In the genomic region with DNA sequence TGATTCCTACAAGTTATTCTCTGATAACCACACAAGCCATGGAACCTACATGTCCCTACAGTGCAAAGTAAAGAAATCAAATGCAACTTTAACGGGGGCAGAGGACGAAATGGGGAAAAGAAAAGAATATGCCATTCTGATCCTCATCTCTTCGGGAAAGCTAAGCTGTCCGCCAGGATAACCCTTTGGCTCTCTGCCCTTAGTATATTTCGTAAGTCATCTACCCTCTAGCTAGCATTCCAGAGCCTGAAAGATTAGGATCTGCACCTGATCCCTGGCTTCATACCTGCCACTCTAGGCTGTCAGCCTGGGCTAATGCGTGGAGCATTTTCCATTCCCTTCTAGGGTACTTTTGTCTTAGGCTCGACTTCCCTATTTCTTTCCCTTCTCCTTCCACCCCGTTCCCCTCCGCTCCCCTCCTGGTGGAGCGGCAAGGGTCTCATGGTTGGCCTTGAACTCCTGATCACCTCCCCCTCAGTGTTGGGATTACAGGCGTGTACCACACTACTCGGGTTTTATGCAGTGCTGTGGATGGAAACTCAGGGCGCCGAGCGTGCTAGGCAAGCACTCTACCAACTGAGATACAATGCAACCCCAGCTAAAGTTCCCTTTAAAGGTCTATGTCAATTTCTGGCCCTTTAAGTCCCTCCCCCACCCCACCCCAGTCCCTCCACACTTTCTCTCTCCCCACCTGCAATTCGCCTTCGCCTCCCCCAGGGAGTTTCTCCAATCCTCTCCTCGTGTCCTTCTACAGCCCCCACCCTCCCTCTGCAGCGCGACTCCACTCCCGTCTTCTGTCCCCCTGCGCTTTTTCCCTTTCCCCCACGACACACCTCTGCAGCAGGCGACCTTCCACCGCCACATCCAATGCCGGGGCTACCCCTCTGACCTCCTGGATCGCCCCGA, we compare ENCODE assay signal across 7 mouse cellular contexts. TPM values are rescaled to one million over a fixed set of nuclear protein-coding genes. Genes with fewer than 3 reads are reported as not detected.
DNase-seq lines count a peak whose midpoint lies in the region; ATAC-seq and TF ChIP-seq lines count a peak whose summit lies in the region.

No protein-coding gene starts in this region.

- peak overlapping the region; percentile 58 for H3K9ac ChIP-seq in lung, embryonic 14.5 days
- peak overlapping the region; percentile 69 for H3K9ac ChIP-seq in heart, embryonic 15.5 days
- H3K9ac ChIP-seq in limb, embryonic 13.5 days: peak overlapping the region; percentile 80

- H3K27ac ChIP-seq in lung, embryonic 14.5 days (ENCODE audit: low read depth): no peak overlapping the region
- peak overlapping the region; percentile 74 for H3K27ac ChIP-seq in heart, embryonic 15.5 days
- no peak overlapping the region for H3K27ac ChIP-seq in limb, embryonic 13.5 days

- no peaks in the 10 kb centered on the region for H3K9me3 ChIP-seq in lung, embryonic 14.5 days (ENCODE audit: low read depth, low read length)
- H3K9me3 ChIP-seq in heart, embryonic 15.5 days (replicated peaks): no peaks in the 10 kb centered on the region
- H3K9me3 ChIP-seq in limb, embryonic 13.5 days: no peaks in the 10 kb centered on the region

- H3K4me1 ChIP-seq in lung, embryonic 14.5 days (ENCODE audit: insufficient read depth): peaks cover 7% of the 10 kb centered on the region; the same call in 1 of the 2 replicates
- peaks cover 16% of the 10 kb centered on the region for H3K4me1 ChIP-seq in heart, embryonic 15.5 days (replicated peaks)
- peaks cover 16% of the 10 kb centered on the region for H3K4me1 ChIP-seq in limb, embryonic 13.5 days

- ATAC-seq in lung, embryonic 14.5 days (ENCODE audit: insufficient read depth): peak; percentile 4; the same call in 1 of the 2 replicates
- peak; percentile 7; the same call in 1 of the 2 replicates for ATAC-seq in heart, embryonic 15.5 days (replicated peaks; ENCODE audit: insufficient number of reproducible peaks, insufficient read depth, low FRiP score, low read depth)
- no peak for ATAC-seq in limb, embryonic 13.5 days (ENCODE audit: low FRiP score, low read depth)

- DNase-seq in lung, embryonic 14.5 days: peak; percentile 56
- DNase-seq in lung, postnatal 4 days: no peak
- peak; percentile 60 for DNase-seq in brain, adult 2 months (ENCODE audit: low read depth, low spot score)
- peak; percentile 22 for DNase-seq in neural tube, embryonic 10.5 days (ENCODE audit: extremely low spot score, low spot score)
- no peak for DNase-seq in urinary bladder, postnatal 4 days (ENCODE audit: low spot score in 2 of 2)

- H3K4me3 ChIP-seq in lung, embryonic 14.5 days (ENCODE audit: low read depth, low read length): peak overlapping the region; percentile 67
- peak overlapping the region; percentile 68 for H3K4me3 ChIP-seq in heart, embryonic 15.5 days
- peak overlapping the region; percentile 72 for H3K4me3 ChIP-seq in limb, embryonic 13.5 days

- WGBS in lung, embryonic 14.5 days: 7% methylated on average over 28 of the region's 28 CpGs
- 8% methylated on average over 28 of the region's 28 CpGs for WGBS in heart, embryonic 15.5 days
- 14% methylated on average over 28 of the region's 28 CpGs for WGBS in limb, embryonic 13.5 days

- H3K4me2 ChIP-seq in lung, embryonic 14.5 days: peak overlapping the region; percentile 96
- peak overlapping the region; percentile 88 for H3K4me2 ChIP-seq in heart, embryonic 15.5 days
- H3K4me2 ChIP-seq in limb, embryonic 13.5 days (replicated peaks): peak overlapping the region; percentile 93

- H3K36me3 ChIP-seq in lung, embryonic 14.5 days (ENCODE audit: insufficient read depth): 0 out of 2 replicates have a peak, but pooled peaks cover 3% of the 10 kb centered on the region
- no peaks in the 10 kb centered on the region; the same call in 1 of the 2 replicates for H3K36me3 ChIP-seq in heart, embryonic 15.5 days
- H3K36me3 ChIP-seq in limb, embryonic 13.5 days: peaks cover 12% of the 10 kb centered on the region; the same call in 1 of the 2 replicates

- no peak for TF ChIP-seq CTCF in lung, embryonic 14.5 days (IDR thresholded peaks at IDR 0.05; ENCODE audit: low read depth)

- no peaks in the 10 kb centered on the region for H3K27me3 ChIP-seq in lung, embryonic 14.5 days (ENCODE audit: insufficient read depth, low read length)
- no peaks in the 10 kb centered on the region for H3K27me3 ChIP-seq in heart, embryonic 15.5 days
- H3K27me3 ChIP-seq in limb, embryonic 13.5 days: no peaks in the 10 kb centered on the region

RNA-seq across cellular contexts. Expression of a gene that starts 0.9 kb away (rescaled TPM):
- 10.9 and 12.2 TPM in 2 replicates for polyA plus RNA-seq in lung, embryonic 14.5 days (2014; fragmentation: Nextera tagmentation; extraction: Ambion mirVana)
- 19.3 and 21.7 TPM in 2 replicates for polyA plus RNA-seq in heart, embryonic 15.5 days (2015; fragmentation: Nextera tagmentation; extraction: Ambion mirVana)
- 19.4 and 19.7 TPM in 2 replicates for polyA plus RNA-seq in limb, embryonic 13.5 days (2015; fragmentation: Nextera tagmentation; extraction: Ambion mirVana)

RNA-seq across cellular contexts. Expression of a gene that starts 38.1 kb away (rescaled TPM):
- polyA plus RNA-seq in lung, embryonic 14.5 days (2014; fragmentation: Nextera tagmentation; extraction: Ambion mirVana): 0.08 TPM in 1 of 2 replicates, not detected in the other
- polyA plus RNA-seq in heart, embryonic 15.5 days (2015; fragmentation: Nextera tagmentation; extraction: Ambion mirVana): 0.13 and 0.21 TPM in 2 replicates
- 0.18 and 0.26 TPM in 2 replicates for polyA plus RNA-seq in limb, embryonic 13.5 days (2015; fragmentation: Nextera tagmentation; extraction: Ambion mirVana)

RNA-seq across cellular contexts. Expression of a gene that starts 42.5 kb away (rescaled TPM):
- polyA plus RNA-seq in lung, embryonic 14.5 days (2014; fragmentation: Nextera tagmentation; extraction: Ambion mirVana): 6.4 and 8.1 TPM in 2 replicates
- polyA plus RNA-seq in heart, embryonic 15.5 days (2015; fragmentation: Nextera tagmentation; extraction: Ambion mirVana): 4.0 and 6.0 TPM in 2 replicates
- 7.3 and 8.9 TPM in 2 replicates for polyA plus RNA-seq in limb, embryonic 13.5 days (2015; fragmentation: Nextera tagmentation; extraction: Ambion mirVana)

RNA-seq across cellular contexts. Expression of a gene that starts 54.7 kb away (rescaled TPM):
- 9.2 and 11.7 TPM in 2 replicates for polyA plus RNA-seq in lung, embryonic 14.5 days (2014; fragmentation: Nextera tagmentation; extraction: Ambion mirVana)
- polyA plus RNA-seq in heart, embryonic 15.5 days (2015; fragmentation: Nextera tagmentation; extraction: Ambion mirVana): 7.1 and 12.2 TPM in 2 replicates
- 6.1 and 9.6 TPM in 2 replicates for polyA plus RNA-seq in limb, embryonic 13.5 days (2015; fragmentation: Nextera tagmentation; extraction: Ambion mirVana)

RNA-seq across cellular contexts. Expression of a gene that starts 54.7 kb away (rescaled TPM):
- polyA plus RNA-seq in lung, embryonic 14.5 days (2014; fragmentation: Nextera tagmentation; extraction: Ambion mirVana): 32.1 and 40.5 TPM in 2 replicates
- polyA plus RNA-seq in heart, embryonic 15.5 days (2015; fragmentation: Nextera tagmentation; extraction: Ambion mirVana): 20.7 and 26.7 TPM in 2 replicates
- 34.0 and 34.3 TPM in 2 replicates for polyA plus RNA-seq in limb, embryonic 13.5 days (2015; fragmentation: Nextera tagmentation; extraction: Ambion mirVana)

Comparison
In these comparisons a context has a peak if more than half of its experiments do, and no peak if none do; other contexts are left out.
1. DNase-seq: peak in lung, embryonic 14.5 days (single experiment), brain, adult 2 months (single experiment) and neural tube, embryonic 10.5 days (single experiment); none in lung, postnatal 4 days (0 of 2) and urinary bladder, postnatal 4 days (0 of 2).
2. Peak in every context shown above with its lines, with median percentiles within 50 percentile points of each other: H3K4me2 ChIP-seq, H3K4me3 ChIP-seq and H3K9ac ChIP-seq.